Mouse (Mus musculus): ENCODE data around the gene Ccdc107. TPM values are rescaled to one million over a fixed set of nuclear protein-coding genes. Genes with fewer than 3 reads are reported as not detected.

The Ccdc107 gene
- polyA plus RNA-seq (2015; fragmentation: Nextera tagmentation; extraction: Ambion mirVana), result 76.9 and 81.5 TPM in 2 replicates

DNA sequence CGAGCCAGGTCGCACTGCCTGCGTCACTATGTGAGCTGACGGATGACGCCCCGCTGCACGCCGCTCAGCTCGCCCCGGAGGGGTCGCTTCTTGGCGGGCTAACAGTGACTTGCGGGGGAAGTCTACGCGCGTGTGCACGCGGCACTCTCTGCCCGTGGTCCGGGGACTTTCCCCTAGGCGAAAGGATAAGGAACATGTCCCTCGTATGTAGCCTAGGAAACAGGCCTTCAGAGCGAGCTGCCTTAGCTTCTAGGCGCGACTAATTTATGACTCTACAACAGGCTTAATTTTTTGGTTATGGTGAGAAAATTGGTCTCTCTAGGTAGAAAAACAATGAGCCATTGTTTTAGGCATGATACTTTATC lies at the start of gene Ccdc107:
Gene Ccdc107, plus strand, starts transcription at position 80 of the 365 bp plus-strand sequence.
- H3K9me3 ChIP-seq (replicated peaks; ENCODE audit: control insufficient read depth, low read length), result peaks cover 3% of the 10 kb centered on the region
- H3K4me2 ChIP-seq (ENCODE audit: low read depth, low read length), result peak within 1 kb of the TSS; percentile 80
- peaks cover 16% of the 10 kb centered on the region for H3K4me1 ChIP-seq (ENCODE audit: control insufficient read depth, insufficient read depth, low read length)
- 0 out of 2 replicates have a peak, but pooled peaks cover 3% of the 10 kb centered on the region for H3K36me3 ChIP-seq (ENCODE audit: control insufficient read depth, insufficient read depth)
- peak within 1 kb of the TSS; percentile 74 for H3K9ac ChIP-seq (ENCODE audit: low read length)
- no peaks in the 10 kb centered on the region for H3K27me3 ChIP-seq (ENCODE audit: control insufficient read depth, insufficient read depth, low read length)
- H3K4me3 ChIP-seq (ENCODE audit: low read length), result peak within 1 kb of the TSS; percentile 76
- peak; percentile 98 for ATAC-seq (replicated peaks; ENCODE audit: extremely low read depth, insufficient read depth, low FRiP score)
- peak within 1 kb of the TSS; percentile 69 for H3K27ac ChIP-seq (ENCODE audit: low read length)
- WGBS, result under 1% methylated on average over 25 of the region's 25 CpGs

DNA sequence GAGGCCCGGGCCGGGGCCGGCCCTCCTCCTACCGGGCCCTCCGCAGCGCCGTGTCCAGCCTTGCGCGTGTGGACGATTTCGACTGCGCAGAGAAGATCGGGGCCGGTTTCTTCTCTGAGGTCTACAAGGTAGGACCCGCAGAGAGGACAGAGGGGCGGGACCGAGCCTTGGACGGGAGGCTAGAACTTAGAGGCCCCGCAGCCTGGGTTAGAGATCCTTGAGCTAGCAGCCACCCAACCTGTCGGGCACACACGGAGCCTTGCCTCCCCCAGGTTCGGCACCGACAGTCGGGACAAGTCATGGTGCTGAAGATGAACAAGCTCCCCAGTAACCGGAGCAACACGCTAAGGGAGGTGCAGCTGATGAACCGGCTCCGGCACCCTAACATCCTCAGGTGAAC lies 49.2 kb upstream of the Ccdc107 start:
- H3K36me3 ChIP-seq (ENCODE audit: control insufficient read depth, insufficient read depth), result peaks cover 24% of the 10 kb centered on the region
- peak overlapping the region; percentile 91 for H3K4me3 ChIP-seq (ENCODE audit: low read length)
- no peaks in the 10 kb centered on the region for H3K9me3 ChIP-seq (replicated peaks; ENCODE audit: control insufficient read depth, low read length)
- H3K27ac ChIP-seq (ENCODE audit: low read length), result peak overlapping the region; percentile 99
- peak; percentile 5 for ATAC-seq (replicated peaks; ENCODE audit: extremely low read depth, insufficient read depth, low FRiP score)
- H3K27me3 ChIP-seq (ENCODE audit: control insufficient read depth, insufficient read depth, low read length), result no peaks in the 10 kb centered on the region
- 2% methylated on average over 28 of the region's 28 CpGs for WGBS
- H3K4me2 ChIP-seq (ENCODE audit: low read depth, low read length), result peak overlapping the region; percentile 97
- peak overlapping the region; percentile 99 for H3K9ac ChIP-seq (ENCODE audit: low read length)
- peaks cover 9% of the 10 kb centered on the region for H3K4me1 ChIP-seq (ENCODE audit: control insufficient read depth, insufficient read depth, low read length)

DNA sequence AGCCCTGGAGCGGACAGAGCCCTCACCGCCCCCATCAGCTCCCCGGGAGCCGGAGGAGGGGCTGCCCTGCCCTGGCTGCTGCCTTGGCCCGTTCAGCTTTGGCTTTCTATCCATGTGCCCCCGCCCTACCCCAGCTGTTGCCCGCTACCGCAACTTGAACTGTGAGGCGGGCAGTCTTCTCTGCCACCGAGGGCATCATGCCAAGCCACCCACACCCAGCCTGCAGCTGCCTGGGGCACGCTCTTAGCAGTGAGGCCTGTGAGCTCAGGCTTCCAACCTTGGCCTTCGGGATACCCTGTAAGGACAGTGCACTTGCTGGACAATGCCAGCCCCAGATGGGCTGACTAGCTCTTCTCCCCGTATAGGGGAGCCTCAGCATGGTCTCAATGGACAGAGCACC lies 45.4 kb upstream of the Ccdc107 start:
- H3K4me3 ChIP-seq (ENCODE audit: low read length), result no peak overlapping the region
- H3K27ac ChIP-seq (ENCODE audit: low read length), result no peak overlapping the region
- no peak overlapping the region for H3K4me2 ChIP-seq (ENCODE audit: low read depth, low read length)
- no peaks in the 10 kb centered on the region for H3K9me3 ChIP-seq (replicated peaks; ENCODE audit: control insufficient read depth, low read length)
- H3K27me3 ChIP-seq (ENCODE audit: control insufficient read depth, insufficient read depth, low read length), result no peaks in the 10 kb centered on the region
- H3K9ac ChIP-seq (ENCODE audit: low read length), result no peak overlapping the region
- H3K36me3 ChIP-seq (ENCODE audit: control insufficient read depth, insufficient read depth), result peaks cover 24% of the 10 kb centered on the region
- ATAC-seq (replicated peaks; ENCODE audit: extremely low read depth, insufficient read depth, low FRiP score), result no peak
- H3K4me1 ChIP-seq (ENCODE audit: control insufficient read depth, insufficient read depth, low read length), result peaks cover 9% of the 10 kb centered on the region
- 85% methylated on average over 13 of the region's 13 CpGs for WGBS

DNA sequence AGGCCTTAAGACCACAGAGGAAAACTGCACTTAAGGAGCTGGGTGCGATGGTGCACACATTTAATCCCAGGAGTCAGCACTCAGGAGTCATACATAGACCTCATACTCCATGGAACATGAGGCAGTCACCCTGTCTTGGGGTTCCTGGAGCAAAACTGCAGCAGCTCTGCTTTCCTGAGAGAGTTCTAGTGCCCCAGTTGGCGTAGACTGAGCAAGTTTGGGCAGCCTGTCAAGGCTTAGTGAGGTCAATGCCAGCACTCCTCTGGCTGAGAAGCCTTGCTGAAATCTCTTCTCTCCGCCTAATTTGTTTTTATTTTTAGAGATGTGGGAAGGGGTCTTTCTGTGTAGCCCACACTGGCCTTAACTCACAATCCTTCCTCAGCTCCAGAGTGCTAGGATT lies 44.1 kb upstream of the Ccdc107 start:
- no peak for ATAC-seq (replicated peaks; ENCODE audit: extremely low read depth, insufficient read depth, low FRiP score)
- Histone ChIP-seq H3K4me2 (ENCODE audit: low read depth, low read length) (no peak overlapping the region), H3K9ac (ENCODE audit: low read length) (no peak overlapping the region), H3K36me3 (ENCODE audit: control insufficient read depth, insufficient read depth) (peaks cover 24% of the 10 kb centered on the region), H3K27ac (ENCODE audit: low read length) (no peak overlapping the region), H3K27me3 (ENCODE audit: control insufficient read depth, insufficient read depth, low read length) (peaks cover 6% of the 10 kb centered on the region), H3K4me1 (ENCODE audit: control insufficient read depth, insufficient read depth, low read length) (peaks cover 16% of the 10 kb centered on the region), H3K9me3 (replicated peaks; ENCODE audit: control insufficient read depth, low read length) (no peaks in the 10 kb centered on the region), H3K4me3 (ENCODE audit: low read length) (no peak overlapping the region)
- WGBS, result 83% methylated on average over 3 of the region's 3 CpGs

DNA sequence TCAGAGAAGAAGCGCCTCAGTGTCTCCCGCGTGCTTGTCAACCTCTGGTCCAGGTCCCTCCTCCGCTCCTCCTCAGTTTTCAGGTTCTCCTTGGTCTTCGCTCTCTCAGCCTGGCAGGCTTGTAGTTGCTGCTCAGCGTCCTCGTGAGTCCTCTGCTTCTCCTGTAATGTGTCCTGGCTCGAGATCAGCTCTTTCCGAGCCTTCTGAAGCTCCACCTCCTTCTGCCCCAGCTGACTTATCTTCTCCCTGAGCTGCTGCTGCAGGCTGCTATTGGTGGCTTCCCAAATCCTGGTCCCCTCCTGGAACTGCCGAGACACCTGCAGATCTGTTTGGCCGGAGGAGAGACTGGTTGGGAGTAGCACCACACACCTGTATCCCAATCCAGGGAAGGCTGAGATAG lies 40.4 kb upstream of the Ccdc107 start:
- Histone ChIP-seq H3K36me3 (ENCODE audit: control insufficient read depth, insufficient read depth) (peaks cover 7% of the 10 kb centered on the region; the same call in 1 of the 2 replicates), H3K27ac (ENCODE audit: low read length) (no peak overlapping the region), H3K4me1 (ENCODE audit: control insufficient read depth, insufficient read depth, low read length) (peaks cover 24% of the 10 kb centered on the region), H3K9me3 (replicated peaks; ENCODE audit: control insufficient read depth, low read length) (no peaks in the 10 kb centered on the region), H3K4me3 (ENCODE audit: low read length) (no peak overlapping the region), H3K9ac (ENCODE audit: low read length) (no peak overlapping the region), H3K27me3 (ENCODE audit: control insufficient read depth, insufficient read depth, low read length) (peaks cover 14% of the 10 kb centered on the region), H3K4me2 (ENCODE audit: low read depth, low read length) (no peak overlapping the region)
- 41% methylated on average over 11 of the region's 11 CpGs for WGBS
- ATAC-seq (replicated peaks; ENCODE audit: extremely low read depth, insufficient read depth, low FRiP score), result no peak

DNA sequence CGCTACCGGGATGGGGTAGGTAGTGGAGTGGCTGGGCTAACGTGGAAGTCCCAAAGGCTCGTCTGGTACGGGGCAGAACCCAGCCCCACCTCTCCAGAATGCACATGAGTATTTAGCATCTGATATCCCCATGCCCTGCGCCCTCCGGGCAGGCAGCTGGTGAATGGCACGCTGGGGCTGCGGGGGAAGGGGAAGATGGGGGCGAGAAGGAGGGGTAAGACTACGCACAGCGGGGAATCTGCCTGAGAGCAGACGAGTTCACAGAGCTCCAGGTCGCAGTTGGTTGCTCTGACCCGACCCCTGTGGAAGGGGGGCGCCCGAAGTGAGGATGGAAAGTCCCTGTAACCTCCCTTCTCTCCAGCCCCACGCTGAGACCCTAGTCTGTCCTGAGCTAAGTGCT lies 39.3 kb upstream of the Ccdc107 start:
- WGBS, result 1% methylated on average over 18 of the region's 18 CpGs
- H3K27ac ChIP-seq (ENCODE audit: low read length), result no peak overlapping the region
- peak overlapping the region; percentile 66 for H3K4me2 ChIP-seq (ENCODE audit: low read depth, low read length)
- no peaks in the 10 kb centered on the region for H3K9me3 ChIP-seq (replicated peaks; ENCODE audit: control insufficient read depth, low read length)
- peak overlapping the region; percentile 15 for H3K9ac ChIP-seq (ENCODE audit: low read length)
- ATAC-seq (replicated peaks; ENCODE audit: extremely low read depth, insufficient read depth, low FRiP score), result no peak
- H3K4me3 ChIP-seq (ENCODE audit: low read length), result peak overlapping the region; percentile 35
- peaks cover 24% of the 10 kb centered on the region for H3K4me1 ChIP-seq (ENCODE audit: control insufficient read depth, insufficient read depth, low read length)
- no peaks in the 10 kb centered on the region for H3K36me3 ChIP-seq (ENCODE audit: control insufficient read depth, insufficient read depth)
- H3K27me3 ChIP-seq (ENCODE audit: control insufficient read depth, insufficient read depth, low read length), result peaks cover 14% of the 10 kb centered on the region

DNA sequence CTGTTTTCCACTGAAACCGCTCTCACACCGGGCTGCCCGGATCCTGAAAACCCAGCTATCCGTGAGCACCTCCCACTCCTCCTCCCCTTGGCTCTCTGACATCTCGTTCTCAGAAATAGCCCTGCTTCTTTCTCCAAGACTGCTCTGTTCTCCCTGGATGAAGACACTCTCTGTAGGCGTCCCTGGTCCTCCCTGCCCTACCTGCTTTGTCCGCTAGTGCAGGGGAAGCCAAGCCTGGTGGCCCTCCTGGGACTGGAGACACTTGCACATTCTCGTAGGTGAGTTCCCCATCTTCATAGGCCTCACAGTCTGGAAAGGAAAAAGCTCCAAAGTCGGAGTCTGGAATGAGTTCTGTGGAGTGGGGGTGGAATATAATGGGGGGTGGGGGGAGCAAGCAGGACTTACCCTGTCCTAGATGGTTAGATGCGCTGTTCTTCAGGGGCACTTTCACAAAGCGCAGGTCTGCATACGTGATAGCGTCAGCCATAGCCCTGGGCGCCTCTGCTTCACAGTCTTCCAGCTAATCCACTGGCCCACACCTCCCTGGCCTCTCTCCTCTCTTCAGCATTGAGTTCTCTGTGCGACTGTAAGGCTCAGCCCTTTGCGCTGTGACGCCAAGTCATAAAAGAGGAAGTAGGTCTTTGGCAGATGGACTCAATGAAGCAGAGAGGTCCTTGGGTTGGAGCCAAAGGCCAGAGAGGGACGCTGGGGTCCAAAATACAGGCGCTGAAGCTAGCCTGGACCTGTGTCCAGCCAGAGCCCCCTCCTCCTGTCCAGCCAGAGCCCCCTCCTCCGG lies 38.5 kb upstream of the Ccdc107 start, which contains the start of gene Cd72:
Gene Cd72, minus strand, starts transcription at position 588 of the 796 bp plus-strand sequence.
- peak within 1 kb of the TSS; percentile 66 for H3K4me2 ChIP-seq (ENCODE audit: low read depth, low read length)
- peak within 1 kb of the TSS; percentile 15 for H3K9ac ChIP-seq (ENCODE audit: low read length)
- H3K27me3 ChIP-seq (ENCODE audit: control insufficient read depth, insufficient read depth, low read length), result peaks cover 14% of the 10 kb centered on the region
- WGBS, result 27% methylated on average over 20 of the region's 20 CpGs
- peaks cover 24% of the 10 kb centered on the region for H3K4me1 ChIP-seq (ENCODE audit: control insufficient read depth, insufficient read depth, low read length)
- H3K36me3 ChIP-seq (ENCODE audit: control insufficient read depth, insufficient read depth), result no peaks in the 10 kb centered on the region
- ATAC-seq (replicated peaks; ENCODE audit: extremely low read depth, insufficient read depth, low FRiP score), result no peak
- no peak within 1 kb of the TSS for H3K27ac ChIP-seq (ENCODE audit: low read length)
- peak within 1 kb of the TSS; percentile 35 for H3K4me3 ChIP-seq (ENCODE audit: low read length)
- H3K9me3 ChIP-seq (replicated peaks; ENCODE audit: control insufficient read depth, low read length), result no peaks in the 10 kb centered on the region

DNA sequence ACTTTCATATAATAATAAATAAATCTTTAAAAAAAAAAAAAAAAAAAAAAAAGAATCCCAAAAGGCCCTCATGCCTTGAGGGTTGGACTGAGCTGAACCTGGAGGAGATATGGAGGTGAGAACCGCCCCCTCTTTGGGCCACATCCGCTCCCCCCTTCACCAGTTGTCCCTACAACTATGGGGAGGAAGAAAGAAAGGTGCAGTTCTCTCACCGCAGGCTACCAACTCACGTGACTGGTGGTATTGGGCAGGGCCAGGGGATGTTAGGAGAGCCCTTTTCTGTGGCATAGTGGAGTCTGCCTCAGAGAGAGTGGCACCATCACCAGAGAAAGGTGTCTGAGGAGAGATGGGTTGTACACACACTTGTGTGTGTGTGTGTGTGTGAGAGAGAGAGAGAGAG lies 36.2 kb upstream of the Ccdc107 start:
- no peak for ATAC-seq (replicated peaks; ENCODE audit: extremely low read depth, insufficient read depth, low FRiP score)
- H3K27me3 ChIP-seq (ENCODE audit: control insufficient read depth, insufficient read depth, low read length), result peaks cover 14% of the 10 kb centered on the region
- H3K36me3 ChIP-seq (ENCODE audit: control insufficient read depth, insufficient read depth), result no peaks in the 10 kb centered on the region
- no peak overlapping the region for H3K4me3 ChIP-seq (ENCODE audit: low read length)
- H3K27ac ChIP-seq (ENCODE audit: low read length), result no peak overlapping the region
- no peak overlapping the region for H3K4me2 ChIP-seq (ENCODE audit: low read depth, low read length)
- H3K9me3 ChIP-seq (replicated peaks; ENCODE audit: control insufficient read depth, low read length), result no peaks in the 10 kb centered on the region
- no peak overlapping the region for H3K9ac ChIP-seq (ENCODE audit: low read length)
- peaks cover 24% of the 10 kb centered on the region for H3K4me1 ChIP-seq (ENCODE audit: control insufficient read depth, insufficient read depth, low read length)
- 21% methylated on average over 4 of the region's 4 CpGs for WGBS

DNA sequence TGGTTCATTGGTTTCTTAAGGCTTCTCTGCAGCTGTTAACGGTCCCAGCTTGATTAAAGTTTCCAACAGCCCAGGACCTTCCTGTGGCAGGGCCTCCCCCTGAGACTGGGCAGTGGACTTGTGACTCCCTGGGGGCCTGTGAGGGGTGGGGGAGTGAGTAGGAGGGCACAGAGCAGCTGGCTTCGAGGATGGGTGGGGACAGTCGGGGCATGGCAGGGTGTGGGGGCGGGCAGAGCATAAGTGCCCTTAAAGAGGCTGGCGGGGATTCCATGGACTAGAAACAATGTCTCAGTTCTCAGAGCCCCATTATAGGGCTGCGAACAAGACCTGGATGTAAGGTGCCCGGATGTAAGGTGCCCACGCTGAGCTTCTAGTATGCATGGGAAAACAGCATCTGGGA lies 35.6 kb upstream of the Ccdc107 start:
- Histone ChIP-seq H3K9ac (ENCODE audit: low read length) (no peak overlapping the region), H3K4me2 (ENCODE audit: low read depth, low read length) (no peak overlapping the region), H3K4me1 (ENCODE audit: control insufficient read depth, insufficient read depth, low read length) (peaks cover 24% of the 10 kb centered on the region), H3K9me3 (replicated peaks; ENCODE audit: control insufficient read depth, low read length) (no peaks in the 10 kb centered on the region), H3K27me3 (ENCODE audit: control insufficient read depth, insufficient read depth, low read length) (peaks cover 14% of the 10 kb centered on the region), H3K27ac (ENCODE audit: low read length) (no peak overlapping the region), H3K36me3 (ENCODE audit: control insufficient read depth, insufficient read depth) (no peaks in the 10 kb centered on the region), H3K4me3 (ENCODE audit: low read length) (no peak overlapping the region)
- WGBS, result 15% methylated on average over 8 of the region's 8 CpGs
- no peak for ATAC-seq (replicated peaks; ENCODE audit: extremely low read depth, insufficient read depth, low FRiP score)

All from heart, embryonic 16.5 days (tissue).